Mouse (Mus musculus) heart, adult 2 months (tissue): Measurements from ENCODE around the gene Trpc4ap. TPM values are rescaled to one million over a fixed set of nuclear protein-coding genes. Genes with fewer than 3 reads are reported as not detected.
"Not testable (repeated sequence)": the region's sequence is repeated elsewhere in the genome, so short reads cannot be mapped to it uniquely, and the experiment has no call there.

Experiments
- DNase-seq, 2 experiments: peaks; one replicate each; pipeline ENCODE4 v3.0.0; 2021
- H3K27ac ChIP-seq: fragments of 200-600 bp; 2 replicates; pipeline ENCODE4 v1.8.1; 2022
- H3K27me3 ChIP-seq: fragments of 200-500 bp; 2 replicates; pipeline ENCODE4 v1.6.1; 2012; ENCODE audit warnings: mild to moderate bottlenecking, low read length, inconsistent platforms, mixed read lengths; ENCODE audit not compliant: control insufficient read depth, insufficient read depth
- H3K36me3 ChIP-seq: fragments of 200-500 bp; 2 replicates; pipeline ENCODE4 v1.6.1; 2012; ENCODE audit warnings: low read length, inconsistent platforms; ENCODE audit not compliant: control insufficient read depth, insufficient read depth
- H3K4me1 ChIP-seq: fragments of 200-500 bp; 2 replicates; pipeline ENCODE4 v1.6.1; 2011; ENCODE audit warnings: low read length; ENCODE audit not compliant: control insufficient read depth, insufficient read depth
- H3K4me3 ChIP-seq: fragments of 200-600 bp; 2 replicates; pipeline ENCODE4 v1.8.1; 2022
- H3K79me2 ChIP-seq: fragments of 200-500 bp; replicated peaks from 2 replicates; pipeline ENCODE4 v1.6.1; 2012; ENCODE audit warnings: mild to moderate bottlenecking, inconsistent platforms, low read length, moderate library complexity, mixed read lengths; ENCODE audit not compliant: control insufficient read depth, insufficient read depth
- H3K9ac ChIP-seq: fragments of 200-500 bp; 2 replicates; pipeline ENCODE4 v1.6.1; 2012; ENCODE audit warnings: low read depth, mild to moderate bottlenecking, control low read depth, inconsistent platforms, low read length, mixed read lengths
- CTCF ChIP-seq: fragments of 200-600 bp; IDR thresholded peaks from 2 replicates; pipeline ENCODE4 v1.8.1; 2022; ENCODE audit warnings: antibody characterized with exemption, mild to moderate bottlenecking, moderate library complexity
- EP300 ChIP-seq: fragments of 200-500 bp; IDR thresholded peaks from 2 replicates; pipeline ENCODE4 v1.6.1; 2011; ENCODE audit warnings: low read depth, low read length, control low read depth; ENCODE audit not compliant: insufficient read depth
- POLR2A ChIP-seq: fragments of 200-500 bp; IDR thresholded peaks from 2 replicates; pipeline ENCODE4 v1.6.1; 2011; ENCODE audit warnings: mild to moderate bottlenecking, low read depth, low read length, control low read depth; ENCODE audit not compliant: insufficient read depth
- WGBS: fragments of 180-500 bp; shearing (Covaris S2); methylation state at CpG from one replicate; pipeline ENCODE4 v1.1.7; 2018; 5-methylcytosine and 5-hydroxymethylcytosine counted together
- intact Hi-C: fragments of 180-260 bp; cut with DNase I; formaldehyde crosslinking; loops from one replicate; pipeline ENCODE4 v1.15.1; 2025
- polyA plus RNA-seq: library from polyadenylated mRNA; depleted of rRNA; stranded (reverse); fragments of >200 nt; gene quantifications from 2 replicates; pipeline ENCODE4 v1.2.3, GENCODE M21; 2012
- total RNA-seq, 2 experiments: library from RNA; stranded (reverse); gene quantifications; 2 replicates each; pipeline ENCODE4 v1.2.3; 2021

Gene Trpc4ap
- total and polyA plus RNA-seq, 3 experiments: 77.0 to 95.6 (median 84.9) TPM

- H3K27me3 ChIP-seq: no peaks in the 10 kb centered on the region
- peaks cover 3% of the 10 kb centered on the region for H3K4me1 ChIP-seq
- intact Hi-C loops: no loop called here
- no peaks in the 10 kb centered on the region for H3K36me3 ChIP-seq
- no peak for DNase-seq
- no peak overlapping the region for H3K4me3 ChIP-seq
- 49% methylated on average over 6 of the region's 6 CpGs for WGBS
- TF ChIP-seq EP300 (no peak), POLR2A (no peak), CTCF (no peak)
- H3K27ac ChIP-seq: no peak overlapping the region
- H3K79me2 ChIP-seq: no peaks in the 10 kb centered on the region
- no peak overlapping the region for H3K9ac ChIP-seq
Observed at GRCm38 (mm10) chr2:155616971-155617370, 75.2 kb downstream of the Trpc4ap start.

- DNase-seq: no peak
- H3K4me3 ChIP-seq: peak overlapping the region; percentile 41
- H3K27me3 ChIP-seq: no peaks in the 10 kb centered on the region
- 46% methylated on average over 8 of the region's 8 CpGs for WGBS
- H3K79me2 ChIP-seq: no peaks in the 10 kb centered on the region
- no peak overlapping the region for H3K27ac ChIP-seq
- intact Hi-C loops: no loop called here
- H3K9ac ChIP-seq: no peak overlapping the region
- H3K36me3 ChIP-seq: no peaks in the 10 kb centered on the region
- no peak for TF ChIP-seq POLR2A
- TF ChIP-seq EP300: no peak
- TF ChIP-seq CTCF: no peak
- peaks cover 4% of the 10 kb centered on the region for H3K4me1 ChIP-seq
Observed at GRCm38 (mm10) chr2:155613953-155614352, 78.2 kb downstream of the Trpc4ap start.

GRCm38 (mm10) chr2:155613326-155613755 lies 78.8 kb downstream of the Trpc4ap start:
- TF ChIP-seq EP300: 0 out of 2 replicates have a peak, but pooled peaks have one; percentile 17
- peak; percentile 73 for TF ChIP-seq POLR2A
- no peak for TF ChIP-seq CTCF
- intact Hi-C loops: no loop called here
- DNase-seq: peak; percentile 63 to 68
- WGBS: 6% methylated on average over 20 of the region's 20 CpGs
- Histone ChIP-seq H3K36me3 (no peaks in the 10 kb centered on the region), H3K4me3 (peak overlapping the region; percentile 41), H3K27ac (peak overlapping the region; percentile 84; the same call in 1 of the 2 replicates), H3K27me3 (no peaks in the 10 kb centered on the region), H3K4me1 (peaks cover 4% of the 10 kb centered on the region), H3K9ac (peak overlapping the region; percentile 23), H3K79me2 (no peaks in the 10 kb centered on the region)

GRCm38 (mm10) chr2:155611834-155612550 lies 80.2 kb downstream of the Trpc4ap start:
- Histone ChIP-seq H3K79me2 (no peaks in the 10 kb centered on the region), H3K27me3 (no peaks in the 10 kb centered on the region), H3K4me1 (peaks cover 4% of the 10 kb centered on the region), H3K9ac (peak overlapping the region; percentile 51), H3K36me3 (no peaks in the 10 kb centered on the region), H3K4me3 (peak overlapping the region; percentile 41), H3K27ac (peak overlapping the region; percentile 84)
- WGBS: 49% methylated on average over 9 of the region's 9 CpGs
- no peak for DNase-seq
- intact Hi-C loops: no loop called here
- TF ChIP-seq CTCF (no peak), EP300 (0 out of 2 replicates have a peak, but pooled peaks have one; percentile 35), POLR2A (0 out of 2 replicates have a peak, but pooled peaks have one; percentile 20)

GRCm38 (mm10) chr2:155610978-155611377 lies 81.2 kb downstream of the Trpc4ap start, which contains the start of gene Myh7b:
TSS of gene Myh7b (plus strand) at chr2:155611212.
- Histone ChIP-seq H3K4me1 (peaks cover 4% of the 10 kb centered on the region), H3K27ac (peak within 1 kb of the TSS; percentile 84), H3K79me2 (no peaks in the 10 kb centered on the region), H3K4me3 (peak within 1 kb of the TSS; percentile 41), H3K36me3 (no peaks in the 10 kb centered on the region), H3K9ac (peak within 1 kb of the TSS; percentile 51), H3K27me3 (no peaks in the 10 kb centered on the region)
- intact Hi-C loops: no loop called here
- DNase-seq: peak; percentile 58 to 70
- TF ChIP-seq CTCF (no peak), EP300 (peak; percentile 64; the same call in 1 of the 2 replicates), POLR2A (peak; percentile 93)
- WGBS: 24% methylated on average over 4 of the region's 4 CpGs

GRCm38 (mm10) chr2:155606360-155606759 lies 85.8 kb downstream of the Trpc4ap start:
- no peak overlapping the region for H3K9ac ChIP-seq
- peak; percentile 61 to 74 for DNase-seq
- peaks cover 1% of the 10 kb centered on the region; the same call in 1 of the 2 replicates for H3K4me1 ChIP-seq
- no peaks in the 10 kb centered on the region for H3K27me3 ChIP-seq
- intact Hi-C loops: no loop called here
- H3K36me3 ChIP-seq: no peaks in the 10 kb centered on the region
- H3K27ac ChIP-seq: peak overlapping the region; percentile 77
- TF ChIP-seq EP300 (no peak), POLR2A (no peak), CTCF (peak; percentile 66)
- no peaks in the 10 kb centered on the region for H3K79me2 ChIP-seq
- H3K4me3 ChIP-seq: no peak overlapping the region
- 38% methylated on average over 4 of the region's 4 CpGs for WGBS

GRCm38 (mm10) chr2:155605236-155605589 lies 87.0 kb downstream of the Trpc4ap start:
- intact Hi-C loops, H3K4me1 ChIP-seq, H3K27ac ChIP-seq, H3K79me2 ChIP-seq, DNase-seq, H3K9ac ChIP-seq, H3K36me3 ChIP-seq, H3K27me3 ChIP-seq, H3K4me3 ChIP-seq: not testable (repeated sequence)
- WGBS: 63% methylated on average over 4 of the region's 4 CpGs
